Mouse (Mus musculus): Measurements from ENCODE around the gene Plin2. TPM values are rescaled to one million over a fixed set of nuclear protein-coding genes. Genes with fewer than 3 reads are reported as not detected.

The Plin2 gene
- polyA plus RNA-seq, 1 experiment from 2014 or later: 75.1 TPM

GRCm38 (mm10) chr4:86686564-86686963 is 16.7 kb upstream of the Plin2 start:
- H3K4me2 ChIP-seq (ENCODE audit: low read length): no peak overlapping the region
- no peak for DNase-seq (ENCODE audit: low spot score)
- 0 out of 2 replicates have a peak, but pooled peaks have one; percentile 32 for ATAC-seq (replicated peaks; ENCODE audit: low FRiP score, low TSS enrichment, low read depth)
- no peak overlapping the region for H3K9ac ChIP-seq (ENCODE audit: low read length)
- peak overlapping the region; percentile 45 for H3K27ac ChIP-seq (ENCODE audit: low read depth)
- no peaks in the 10 kb centered on the region for H3K9me3 ChIP-seq (ENCODE audit: control insufficient read depth, low read length)
- H3K4me3 ChIP-seq (ENCODE audit: low read depth, low read length): no peak overlapping the region
- peaks cover 22% of the 10 kb centered on the region for H3K4me1 ChIP-seq (replicated peaks; ENCODE audit: control insufficient read depth, insufficient read depth, low read length)
- H3K36me3 ChIP-seq (ENCODE audit: control insufficient read depth, insufficient read depth, low read length): no peaks in the 10 kb centered on the region
- H3K27me3 ChIP-seq (replicated peaks; ENCODE audit: control insufficient read depth, insufficient read depth, low read length): no peaks in the 10 kb centered on the region
- WGBS: 44% methylated on average over 3 of the region's 3 CpGs

GRCm38 (mm10) chr4:86686009-86686366 is 16.1 kb upstream of the Plin2 start:
- Histone ChIP-seq H3K36me3 (ENCODE audit: control insufficient read depth, insufficient read depth, low read length) (no peaks in the 10 kb centered on the region), H3K27me3 (replicated peaks; ENCODE audit: control insufficient read depth, insufficient read depth, low read length) (no peaks in the 10 kb centered on the region), H3K9ac (ENCODE audit: low read length) (no peak overlapping the region), H3K9me3 (ENCODE audit: control insufficient read depth, low read length) (no peaks in the 10 kb centered on the region), H3K4me3 (ENCODE audit: low read depth, low read length) (no peak overlapping the region), H3K27ac (ENCODE audit: low read depth) (no peak overlapping the region), H3K4me2 (ENCODE audit: low read length) (no peak overlapping the region), H3K4me1 (replicated peaks; ENCODE audit: control insufficient read depth, insufficient read depth, low read length) (peaks cover 22% of the 10 kb centered on the region)
- ATAC-seq (replicated peaks; ENCODE audit: low FRiP score, low TSS enrichment, low read depth) (no peak), DNase-seq (ENCODE audit: low spot score) (no peak)
- WGBS: 23% methylated on average over 2 of the region's 2 CpGs

GRCm38 (mm10) chr4:86685231-86686008 is 15.6 kb upstream of the Plin2 start:
- H3K4me3 ChIP-seq (ENCODE audit: low read depth, low read length): no peak overlapping the region
- H3K27ac ChIP-seq (ENCODE audit: low read depth): no peak overlapping the region
- H3K36me3 ChIP-seq (ENCODE audit: control insufficient read depth, insufficient read depth, low read length): no peaks in the 10 kb centered on the region
- peaks cover 22% of the 10 kb centered on the region for H3K4me1 ChIP-seq (replicated peaks; ENCODE audit: control insufficient read depth, insufficient read depth, low read length)
- ATAC-seq (replicated peaks; ENCODE audit: low FRiP score, low TSS enrichment, low read depth) (no peak), DNase-seq (ENCODE audit: low spot score) (no peak)
- H3K27me3 ChIP-seq (replicated peaks; ENCODE audit: control insufficient read depth, insufficient read depth, low read length): no peaks in the 10 kb centered on the region
- 56% methylated on average over 11 of the region's 11 CpGs for WGBS
- H3K9me3 ChIP-seq (ENCODE audit: control insufficient read depth, low read length): no peaks in the 10 kb centered on the region
- no peak overlapping the region for H3K4me2 ChIP-seq (ENCODE audit: low read length)
- H3K9ac ChIP-seq (ENCODE audit: low read length): no peak overlapping the region

DNA sequence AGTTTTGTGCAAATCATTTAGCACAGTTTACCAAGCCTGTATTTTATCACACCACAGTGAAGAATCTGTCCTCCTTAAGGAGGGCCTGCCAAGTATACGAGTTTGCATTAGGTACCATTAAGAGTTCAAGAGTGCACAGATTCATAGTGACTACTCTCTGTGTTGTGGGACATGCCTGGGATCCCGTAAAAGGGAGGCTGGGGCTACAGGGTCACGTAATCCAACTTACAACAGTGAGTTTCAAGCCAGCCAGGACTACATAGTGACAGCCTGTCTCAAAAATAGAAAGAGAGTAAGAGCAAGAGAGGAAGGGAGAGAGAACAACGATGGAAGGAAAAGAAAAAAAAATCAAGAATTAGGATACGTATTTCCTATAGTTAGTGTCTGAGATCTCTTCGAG is 14.9 kb upstream of the Plin2 start:
- no peaks in the 10 kb centered on the region for H3K36me3 ChIP-seq (ENCODE audit: control insufficient read depth, insufficient read depth, low read length)
- no peak overlapping the region for H3K4me3 ChIP-seq (ENCODE audit: low read depth, low read length)
- 64% methylated on average over 6 of the region's 6 CpGs for WGBS
- H3K9me3 ChIP-seq (ENCODE audit: control insufficient read depth, low read length): no peaks in the 10 kb centered on the region
- DNase-seq (ENCODE audit: low spot score) (no peak), ATAC-seq (replicated peaks; ENCODE audit: low FRiP score, low TSS enrichment, low read depth) (no peak)
- no peak overlapping the region for H3K4me2 ChIP-seq (ENCODE audit: low read length)
- no peak overlapping the region for H3K9ac ChIP-seq (ENCODE audit: low read length)
- H3K4me1 ChIP-seq (replicated peaks; ENCODE audit: control insufficient read depth, insufficient read depth, low read length): peaks cover 17% of the 10 kb centered on the region
- H3K27me3 ChIP-seq (replicated peaks; ENCODE audit: control insufficient read depth, insufficient read depth, low read length): no peaks in the 10 kb centered on the region
- H3K27ac ChIP-seq (ENCODE audit: low read depth): no peak overlapping the region

GRCm38 (mm10) chr4:86683746-86684145 is 13.9 kb upstream of the Plin2 start:
- H3K36me3 ChIP-seq (ENCODE audit: control insufficient read depth, insufficient read depth, low read length): no peaks in the 10 kb centered on the region
- ATAC-seq (replicated peaks; ENCODE audit: low FRiP score, low TSS enrichment, low read depth) (no peak), DNase-seq (ENCODE audit: low spot score) (no peak)
- H3K4me2 ChIP-seq (ENCODE audit: low read length): no peak overlapping the region
- H3K9me3 ChIP-seq (ENCODE audit: control insufficient read depth, low read length): no peaks in the 10 kb centered on the region
- H3K4me3 ChIP-seq (ENCODE audit: low read depth, low read length): no peak overlapping the region
- no peak overlapping the region for H3K9ac ChIP-seq (ENCODE audit: low read length)
- H3K27me3 ChIP-seq (replicated peaks; ENCODE audit: control insufficient read depth, insufficient read depth, low read length): no peaks in the 10 kb centered on the region
- WGBS: 89% methylated on average over 5 of the region's 5 CpGs
- H3K4me1 ChIP-seq (replicated peaks; ENCODE audit: control insufficient read depth, insufficient read depth, low read length): peaks cover 11% of the 10 kb centered on the region; the same call in 1 of the 2 replicates
- no peak overlapping the region for H3K27ac ChIP-seq (ENCODE audit: low read depth)

GRCm38 (mm10) chr4:86683280-86683679 is 13.4 kb upstream of the Plin2 start:
- H3K9me3 ChIP-seq (ENCODE audit: control insufficient read depth, low read length): no peaks in the 10 kb centered on the region
- no peak for ATAC-seq (replicated peaks; ENCODE audit: low FRiP score, low TSS enrichment, low read depth)
- 98% methylated on average over 5 of the region's 5 CpGs for WGBS
- H3K4me2 ChIP-seq (ENCODE audit: low read length): no peak overlapping the region
- no peak overlapping the region for H3K4me3 ChIP-seq (ENCODE audit: low read depth, low read length)
- no peaks in the 10 kb centered on the region for H3K27me3 ChIP-seq (replicated peaks; ENCODE audit: control insufficient read depth, insufficient read depth, low read length)
- peaks cover 11% of the 10 kb centered on the region; the same call in 1 of the 2 replicates for H3K4me1 ChIP-seq (replicated peaks; ENCODE audit: control insufficient read depth, insufficient read depth, low read length)
- DNase-seq (ENCODE audit: low spot score): no peak
- no peak overlapping the region for H3K9ac ChIP-seq (ENCODE audit: low read length)
- no peak overlapping the region for H3K27ac ChIP-seq (ENCODE audit: low read depth)
- no peaks in the 10 kb centered on the region for H3K36me3 ChIP-seq (ENCODE audit: control insufficient read depth, insufficient read depth, low read length)

DNA sequence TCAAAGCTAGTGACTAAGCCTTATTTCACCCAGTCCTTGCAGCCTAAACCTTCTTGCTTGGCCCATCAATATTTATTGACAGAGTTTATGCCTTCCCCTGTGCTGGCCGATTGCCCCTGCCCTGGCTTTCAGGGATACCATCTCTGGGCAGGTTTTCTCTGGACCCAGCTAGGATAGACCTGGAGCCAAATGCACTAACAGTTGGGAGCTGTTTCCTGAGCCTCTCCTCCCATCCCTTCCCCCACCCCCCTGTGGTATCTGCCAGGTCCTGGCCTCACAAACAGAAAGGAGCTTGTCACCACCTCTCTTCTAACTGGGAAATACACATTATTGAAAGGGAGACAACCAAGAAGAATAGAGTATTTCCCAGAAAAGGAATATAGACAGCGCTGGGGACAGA is 12.0 kb upstream of the Plin2 start:
- H3K27ac ChIP-seq (ENCODE audit: low read depth): no peak overlapping the region
- H3K9ac ChIP-seq (ENCODE audit: low read length): no peak overlapping the region
- H3K4me1 ChIP-seq (replicated peaks; ENCODE audit: control insufficient read depth, insufficient read depth, low read length): peaks cover 11% of the 10 kb centered on the region; the same call in 1 of the 2 replicates
- H3K36me3 ChIP-seq (ENCODE audit: control insufficient read depth, insufficient read depth, low read length): no peaks in the 10 kb centered on the region
- no peak overlapping the region for H3K4me3 ChIP-seq (ENCODE audit: low read depth, low read length)
- H3K9me3 ChIP-seq (ENCODE audit: control insufficient read depth, low read length): no peaks in the 10 kb centered on the region
- no peak for ATAC-seq (replicated peaks; ENCODE audit: low FRiP score, low TSS enrichment, low read depth)
- WGBS: 61% methylated on average over 2 of the region's 2 CpGs
- no peak for DNase-seq (ENCODE audit: low spot score)
- no peak overlapping the region for H3K4me2 ChIP-seq (ENCODE audit: low read length)
- H3K27me3 ChIP-seq (replicated peaks; ENCODE audit: control insufficient read depth, insufficient read depth, low read length): no peaks in the 10 kb centered on the region

DNA sequence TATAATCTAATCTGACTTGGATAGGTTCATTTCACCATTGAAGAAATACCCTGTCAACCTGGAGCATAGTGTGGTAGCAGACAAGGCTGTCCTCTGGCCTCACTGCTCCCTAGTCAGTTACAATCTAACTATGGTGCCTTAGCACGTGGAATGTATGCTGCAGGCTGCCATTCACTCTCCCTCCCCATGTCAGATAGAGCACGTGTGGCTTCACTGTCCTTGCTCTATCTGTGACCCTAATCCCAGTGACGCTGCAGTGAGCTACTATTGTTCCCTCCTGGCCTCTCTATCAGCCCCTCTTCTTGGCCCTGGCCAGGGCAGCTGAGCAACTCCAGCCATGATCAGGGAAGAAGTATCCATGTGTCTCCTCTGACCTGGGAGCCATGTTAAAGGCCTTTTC is 11.6 kb upstream of the Plin2 start:
- ATAC-seq (replicated peaks; ENCODE audit: low FRiP score, low TSS enrichment, low read depth) (no peak), DNase-seq (ENCODE audit: low spot score) (no peak)
- Histone ChIP-seq H3K4me3 (ENCODE audit: low read depth, low read length) (no peak overlapping the region), H3K27ac (ENCODE audit: low read depth) (no peak overlapping the region), H3K4me1 (replicated peaks; ENCODE audit: control insufficient read depth, insufficient read depth, low read length) (peaks cover 7% of the 10 kb centered on the region; the same call in 1 of the 2 replicates), H3K9me3 (ENCODE audit: control insufficient read depth, low read length) (no peaks in the 10 kb centered on the region), H3K9ac (ENCODE audit: low read length) (no peak overlapping the region), H3K36me3 (ENCODE audit: control insufficient read depth, insufficient read depth, low read length) (no peaks in the 10 kb centered on the region), H3K27me3 (replicated peaks; ENCODE audit: control insufficient read depth, insufficient read depth, low read length) (no peaks in the 10 kb centered on the region), H3K4me2 (ENCODE audit: low read length) (no peak overlapping the region)
- 54% methylated on average over 3 of the region's 3 CpGs for WGBS

GRCm38 (mm10) chr4:86679686-86680085 is 9.8 kb upstream of the Plin2 start:
- WGBS: 84% methylated on average over 2 of the region's 2 CpGs
- no peak overlapping the region for H3K27ac ChIP-seq (ENCODE audit: low read depth)

More at GRCm38 (mm10) chr4:86679686-86680085, 9.8 kb upstream of the Plin2 start:
- ATAC-seq (replicated peaks; ENCODE audit: low FRiP score, low TSS enrichment, low read depth): no peak
- no peaks in the 10 kb centered on the region for H3K4me1 ChIP-seq (replicated peaks; ENCODE audit: control insufficient read depth, insufficient read depth, low read length)
- H3K27me3 ChIP-seq (replicated peaks; ENCODE audit: control insufficient read depth, insufficient read depth, low read length): no peaks in the 10 kb centered on the region
- H3K9me3 ChIP-seq (ENCODE audit: control insufficient read depth, low read length): no peaks in the 10 kb centered on the region
- H3K9ac ChIP-seq (ENCODE audit: low read length): no peak overlapping the region
- no peak for DNase-seq (ENCODE audit: low spot score)
- H3K36me3 ChIP-seq (ENCODE audit: control insufficient read depth, insufficient read depth, low read length): no peaks in the 10 kb centered on the region
- no peak overlapping the region for H3K4me3 ChIP-seq (ENCODE audit: low read depth, low read length)
- H3K4me2 ChIP-seq (ENCODE audit: low read length): no peak overlapping the region

Data from intestine, embryonic 14.5 days (tissue).